Mouse (Mus musculus) spleen, postnatal 10 days (tissue): ENCODE measurements around the gene Atg16l2.
A peak's percentile ranks its signal among the peaks of the same experiment; 100 is the strongest.

ENCODE experiments used
- DNase-seq, 2 experiments: peaks; one replicate each; pipeline ENCODE4 v3.0.0; 2021 to 2022; ENCODE audit warnings: low spot score in 2 of 2

Atg16l2 gene

DNA sequence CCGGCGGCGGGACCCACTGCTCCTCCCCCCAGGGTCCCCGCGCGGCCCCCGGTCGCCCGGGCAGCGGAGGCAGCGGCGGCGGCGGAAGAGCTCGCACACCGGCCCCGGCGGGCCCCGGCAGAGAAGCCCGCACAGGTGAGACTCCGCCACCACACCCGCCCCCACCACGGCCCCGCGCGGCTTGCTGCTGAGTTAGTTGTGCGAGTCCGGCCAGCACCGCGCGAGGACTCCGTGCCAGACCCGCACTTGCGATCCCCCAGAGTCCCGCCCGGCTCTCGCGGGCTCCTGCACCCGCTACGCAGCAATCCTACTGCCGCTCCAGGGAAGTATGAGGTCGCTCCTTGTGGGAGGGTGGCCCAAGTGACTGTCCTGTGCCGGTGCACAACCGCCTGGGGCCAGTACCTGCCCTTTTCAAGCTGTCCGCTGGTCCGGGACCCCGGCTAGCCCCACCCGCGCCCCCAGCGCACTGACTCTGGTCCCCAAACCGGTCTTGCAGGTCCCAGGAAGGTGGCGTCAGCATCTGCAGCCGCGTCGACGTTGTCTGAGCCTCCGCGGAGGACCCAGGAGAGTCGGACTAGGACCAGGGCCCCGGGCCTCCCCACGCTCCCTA is 19.3 kb upstream of the Atg16l2 start:
- peak; percentile 58 to 59 for DNase-seq

GRCm38 (mm10) chr7:101320399-101321217 is 18.6 kb upstream of the Atg16l2 start:
- DNase-seq: peak; percentile 37 to 50

GRCm38 (mm10) chr7:101319796-101320195 is 17.7 kb upstream of the Atg16l2 start:
- no peak for DNase-seq

DNA sequence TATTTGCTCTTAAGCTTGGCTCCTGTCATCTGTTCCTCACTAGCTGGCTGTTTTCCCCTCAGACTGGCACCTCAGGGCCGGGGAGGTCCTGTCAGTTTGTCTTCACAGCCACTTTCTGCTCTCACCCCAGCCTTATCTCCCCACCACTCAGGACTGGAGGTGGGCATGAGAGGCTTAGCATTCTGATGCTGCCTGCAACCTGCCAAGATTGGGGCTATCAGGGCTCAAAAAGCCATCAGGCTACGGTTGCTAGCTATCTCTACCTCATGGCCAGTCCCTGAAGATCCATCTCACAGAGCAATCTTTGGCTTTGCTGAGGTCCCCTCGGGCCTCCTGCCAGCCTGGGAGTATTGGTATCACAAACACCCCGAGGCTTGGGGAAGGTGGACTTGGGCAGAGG is 16.8 kb upstream of the Atg16l2 start:
- no peak for DNase-seq

DNA sequence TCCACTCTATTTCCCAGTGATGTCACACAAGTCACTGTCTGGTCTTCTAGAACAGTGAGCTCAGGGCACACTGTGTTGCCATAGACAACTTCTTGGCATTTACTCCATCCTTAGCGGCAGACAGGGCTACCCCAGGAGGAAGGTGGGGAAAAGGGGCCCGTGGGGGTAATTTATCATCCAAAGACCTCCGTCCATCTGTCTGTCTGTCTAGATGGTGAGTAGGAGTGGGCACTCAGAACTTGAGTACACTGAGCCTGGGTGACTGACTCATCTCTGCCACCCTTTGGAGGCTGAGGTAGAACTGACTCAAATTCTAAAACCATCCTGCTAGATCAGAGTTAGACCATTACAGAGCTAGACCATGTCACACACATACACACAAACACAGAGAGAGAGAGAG is 15.0 kb upstream of the Atg16l2 start, which contains the start of gene Stard10:
TSS of gene Stard10 (plus strand) at position 73 of the 400 bp plus-strand sequence.
- no peak for DNase-seq

DNA sequence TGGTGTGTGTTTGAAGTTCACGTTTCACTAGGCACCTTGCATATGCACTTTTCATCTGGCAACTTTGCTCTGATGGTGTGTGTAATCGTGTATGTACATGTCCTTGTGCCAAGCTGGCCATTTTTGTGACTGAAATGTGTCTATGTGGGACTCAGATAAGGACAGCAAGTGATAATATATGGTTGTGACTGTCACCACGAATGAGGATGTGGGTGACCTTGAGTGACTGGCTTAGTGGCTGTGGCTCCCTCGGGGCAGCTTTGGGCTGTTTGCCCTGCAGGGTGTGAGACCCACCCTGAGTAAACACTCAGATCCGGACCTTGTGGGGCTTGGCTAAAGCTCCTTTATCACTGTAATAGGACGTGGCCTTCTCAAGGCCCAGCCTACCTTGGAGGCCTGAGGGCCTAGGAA is 14.5 kb upstream of the Atg16l2 start:
- peak in 1 of 2 experiments; percentile 46 for DNase-seq

GRCm38 (mm10) chr7:101315699-101316098 is 13.6 kb upstream of the Atg16l2 start:
- DNase-seq: no peak

- DNase-seq: no peak
Measured at GRCm38 (mm10) chr7:101314396-101314795, 12.3 kb upstream of the Atg16l2 start.

DNA sequence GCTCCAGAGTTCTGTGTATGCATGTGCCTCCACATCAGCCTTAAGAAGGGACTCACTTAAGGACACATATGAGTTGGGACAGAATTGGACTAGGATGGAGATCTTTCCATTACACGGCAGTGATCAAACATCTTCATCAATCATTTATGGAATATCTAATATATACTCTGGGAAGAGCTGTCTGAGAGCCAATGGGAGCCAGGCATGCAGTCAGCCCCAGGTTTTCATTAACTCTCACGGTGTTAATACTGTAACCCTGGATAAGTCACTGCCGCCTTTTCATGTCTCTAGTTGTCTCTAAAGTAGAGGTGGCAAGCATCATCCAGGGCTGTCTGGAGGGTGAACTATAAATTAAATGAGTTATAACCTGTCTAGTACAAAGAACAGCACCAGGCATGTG is 11.0 kb upstream of the Atg16l2 start:
- DNase-seq: no peak

DNA sequence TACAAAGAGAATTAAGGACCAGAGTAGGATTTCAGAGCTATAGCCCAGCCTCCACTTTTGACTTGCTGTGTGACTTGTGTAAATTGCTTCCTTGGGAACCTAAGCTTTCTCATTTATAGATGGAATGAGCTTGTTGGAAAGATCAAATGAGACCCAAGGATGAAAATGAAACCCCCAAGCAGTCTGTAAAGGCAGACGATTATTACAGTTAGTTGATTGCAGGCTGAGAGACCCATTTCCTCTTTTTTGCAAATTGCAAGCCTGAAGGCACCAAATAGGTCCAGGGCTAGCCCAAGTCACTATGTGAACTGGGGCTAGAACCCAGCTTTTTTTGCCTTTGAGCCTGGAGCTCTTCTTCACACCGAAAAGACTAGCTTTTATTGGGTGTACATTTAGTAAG is 9.0 kb upstream of the Atg16l2 start:
- no peak for DNase-seq

DNA sequence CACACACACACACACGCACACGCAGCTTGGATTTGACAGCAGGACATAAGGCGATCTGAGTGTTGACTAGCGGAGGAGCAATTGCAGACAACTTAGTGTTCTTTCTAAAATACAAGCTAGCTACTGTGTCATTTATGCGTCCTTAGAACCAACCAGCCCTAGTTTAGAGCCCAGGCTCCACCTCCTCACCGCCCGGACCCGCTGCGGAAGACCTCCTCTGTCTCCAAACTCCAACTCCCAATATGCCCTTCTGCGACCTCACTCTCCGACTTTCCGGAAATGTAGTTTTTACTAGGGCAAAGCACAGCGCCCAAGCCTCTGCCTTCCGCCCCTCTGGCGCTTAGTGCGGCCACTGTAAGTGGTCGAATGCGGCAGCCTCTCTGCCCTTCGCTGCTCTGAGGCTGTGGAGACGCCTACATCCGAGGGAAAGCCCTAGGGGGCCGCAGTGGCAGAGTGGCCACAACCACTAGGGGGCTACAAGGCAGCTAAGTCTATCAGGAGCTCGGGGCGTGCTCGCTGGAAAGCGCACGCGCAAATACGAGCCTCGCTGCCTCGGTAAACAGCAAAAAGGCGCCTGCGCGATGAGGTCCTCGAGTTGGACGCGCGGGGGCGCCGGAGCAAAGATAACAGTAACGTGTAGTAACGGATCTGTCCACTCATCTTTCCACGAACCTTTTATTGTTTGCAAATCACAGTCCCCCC is 8.4 kb upstream of the Atg16l2 start:
- DNase-seq: peak; percentile 91 to 97

GRCm38 (mm10) chr7:101309985-101310326 is 7.9 kb upstream of the Atg16l2 start:
- DNase-seq: no peak

DNA sequence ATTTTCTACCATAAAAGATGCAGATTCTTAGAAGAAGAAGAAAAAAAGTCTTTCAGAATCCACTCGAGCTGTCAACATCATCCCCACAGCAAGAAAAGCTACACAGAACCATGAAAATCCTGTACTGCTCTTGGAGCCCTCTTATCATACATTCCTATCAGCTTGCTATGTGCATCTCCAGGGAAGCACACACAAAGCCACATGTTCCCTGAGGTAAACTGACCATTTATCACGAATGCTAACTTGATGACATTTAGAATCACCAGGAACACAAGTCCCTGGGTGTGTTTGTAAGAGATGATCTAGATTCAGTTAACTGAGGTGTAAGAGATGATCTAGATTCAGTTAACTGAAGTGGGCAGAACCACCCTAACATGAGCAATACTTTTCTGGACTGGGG is 4.8 kb upstream of the Atg16l2 start:
- DNase-seq: no peak

DNA sequence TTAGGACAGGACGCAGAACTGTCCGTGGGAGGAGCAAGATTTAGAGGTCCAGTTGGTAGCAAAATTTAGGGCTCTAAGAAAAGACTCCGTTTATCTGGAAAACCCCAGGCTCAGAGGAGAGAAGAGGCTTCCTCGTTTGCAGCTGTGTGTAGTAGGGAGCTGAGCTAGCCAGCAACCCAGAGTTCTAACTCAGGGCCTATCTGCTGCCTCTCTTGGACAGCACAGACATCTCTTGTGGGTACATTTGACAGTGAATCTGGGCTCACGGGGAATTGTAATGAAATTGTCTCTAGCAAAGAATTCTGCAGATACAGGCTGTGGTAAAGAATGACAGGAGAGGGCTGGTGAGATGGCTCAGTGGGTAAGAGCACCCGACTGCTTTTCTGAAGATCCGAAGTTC is 640 bp upstream of the Atg16l2 start:
- DNase-seq: peak in 1 of 2 experiments; percentile 10

GRCm38 (mm10) chr7:101301361-101301880 is 630 bp downstream of the Atg16l2 start:
- peak in 1 of 2 experiments; percentile 52 for DNase-seq

- DNase-seq: no peak
Measured at GRCm38 (mm10) chr7:101298375-101298774, 3.7 kb downstream of the Atg16l2 start.

DNA sequence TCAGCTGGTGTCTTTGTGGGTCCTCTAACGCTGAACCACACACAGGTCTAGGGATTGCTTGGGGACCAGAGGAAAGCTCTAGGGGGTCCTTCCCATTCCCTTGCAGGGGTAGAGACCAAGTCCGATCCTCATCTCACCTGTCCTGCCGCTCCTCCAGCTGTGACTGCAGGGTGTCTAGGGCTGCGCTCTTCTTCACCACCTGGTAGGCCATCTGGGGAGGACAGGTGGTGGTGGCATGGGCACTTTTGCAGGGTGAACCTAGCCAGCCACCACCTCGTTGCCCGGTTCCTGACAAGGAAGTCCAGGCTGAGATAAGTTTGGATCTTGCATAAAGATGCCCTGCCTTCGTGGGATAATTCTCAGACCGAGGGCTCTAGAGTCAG is 5.0 kb downstream of the Atg16l2 start:
- no peak for DNase-seq

GRCm38 (mm10) chr7:101296252-101297022 is 5.6 kb downstream of the Atg16l2 start:
- peak in 1 of 2 experiments; percentile 61 for DNase-seq

- no peak for DNase-seq
Measured at GRCm38 (mm10) chr7:101295438-101295837, 6.6 kb downstream of the Atg16l2 start.

- no peak for DNase-seq
Measured at GRCm38 (mm10) chr7:101293611-101294010, 8.4 kb downstream of the Atg16l2 start.

- no peak for DNase-seq
Measured at GRCm38 (mm10) chr7:101293138-101293537, 8.9 kb downstream of the Atg16l2 start.

DNA sequence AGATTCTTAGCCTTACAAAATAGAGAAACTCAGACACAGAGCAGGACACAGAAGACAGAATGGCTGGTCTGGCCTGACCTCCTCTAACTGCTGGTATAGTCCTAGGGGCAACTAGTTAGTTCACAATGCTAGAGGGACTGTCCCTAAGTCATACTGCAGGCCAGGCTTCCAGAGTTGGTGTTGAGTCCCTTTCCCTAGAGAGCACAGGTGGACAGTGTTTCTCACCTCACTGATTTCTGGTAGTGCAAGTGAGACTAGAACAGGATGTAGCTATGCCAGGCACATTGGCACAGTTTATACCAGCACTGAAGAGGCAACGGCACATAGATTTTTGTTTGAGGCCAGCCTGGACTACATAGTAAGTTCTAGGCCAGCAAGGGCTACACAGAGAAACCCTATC is 9.4 kb downstream of the Atg16l2 start:
- no peak for DNase-seq
